Mouse (Mus musculus) liver, adult (tissue): ENCODE measurements around the gene Aqp6.

ENCODE experiments used
- GATA4 ChIP-seq: IDR thresholded peaks from 2 replicates; pipeline ENCODE4 v1.6.1; 2014; ENCODE audit warnings: mild to moderate bottlenecking, low read length; ENCODE audit not compliant: insufficient replicate concordance

Gene Aqp6

DNA sequence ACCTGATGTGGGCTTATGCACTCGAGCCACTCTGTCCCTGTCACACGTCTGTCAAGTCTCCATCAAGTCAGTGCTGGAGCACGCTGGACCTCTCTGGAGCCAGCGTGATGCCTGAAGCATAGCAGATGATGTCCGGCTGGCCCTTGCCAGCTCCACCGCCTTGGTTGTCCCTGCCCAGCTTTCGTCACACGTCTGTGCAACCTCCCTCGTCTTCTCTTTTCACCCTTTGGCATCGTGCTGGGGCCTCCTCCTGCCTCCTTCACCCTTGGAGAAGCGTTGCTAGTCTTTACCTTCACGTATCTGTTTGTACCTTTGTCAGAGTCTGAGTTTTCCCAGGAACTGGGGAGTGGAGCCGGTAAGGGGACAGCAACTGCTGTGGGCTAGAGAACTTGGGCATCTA, 13.1 kb downstream of the Aqp6 start:
- TF ChIP-seq GATA4 = no peak

DNA sequence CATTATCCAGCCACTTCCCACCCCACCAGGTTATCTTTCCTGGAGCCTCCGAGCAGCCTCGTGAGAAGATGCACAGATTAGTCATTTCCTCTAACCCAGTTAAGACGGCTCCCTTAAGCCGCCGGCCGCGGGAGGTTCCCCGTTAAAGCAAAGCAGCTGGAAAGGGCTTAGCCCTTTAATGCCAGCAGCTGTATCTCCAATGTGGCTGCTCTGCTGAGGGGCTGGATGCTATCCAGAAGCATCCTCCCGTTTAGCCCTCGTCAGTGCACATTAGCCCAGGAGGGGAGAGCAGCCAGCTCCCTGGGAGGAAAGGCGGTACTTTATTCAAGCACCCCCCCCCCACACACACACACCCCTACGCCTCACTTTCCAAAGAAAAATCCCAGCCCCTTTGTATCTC, 13.6 kb downstream of the Aqp6 start:
- no peak for TF ChIP-seq GATA4

DNA sequence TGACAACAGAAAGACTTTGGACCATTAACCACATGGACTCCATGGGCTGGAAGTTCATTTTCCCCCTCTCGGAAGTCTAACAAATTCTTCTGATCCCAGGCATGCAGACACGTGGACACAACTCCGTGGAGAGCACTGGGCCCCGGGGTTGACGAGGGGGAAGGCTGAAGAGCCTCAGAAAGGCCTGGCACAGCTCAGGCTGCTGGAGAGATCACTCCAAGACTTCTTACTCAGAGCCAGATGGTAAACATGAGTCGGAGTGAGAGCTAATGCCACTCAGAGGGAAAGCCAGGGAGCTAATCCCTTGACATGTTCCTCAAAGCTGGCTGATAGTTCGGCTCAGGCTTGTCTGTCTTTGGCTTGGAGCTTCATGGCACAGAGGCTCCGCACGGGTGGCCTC, 14.0 kb downstream of the Aqp6 start:
- TF ChIP-seq GATA4 = no peak

DNA sequence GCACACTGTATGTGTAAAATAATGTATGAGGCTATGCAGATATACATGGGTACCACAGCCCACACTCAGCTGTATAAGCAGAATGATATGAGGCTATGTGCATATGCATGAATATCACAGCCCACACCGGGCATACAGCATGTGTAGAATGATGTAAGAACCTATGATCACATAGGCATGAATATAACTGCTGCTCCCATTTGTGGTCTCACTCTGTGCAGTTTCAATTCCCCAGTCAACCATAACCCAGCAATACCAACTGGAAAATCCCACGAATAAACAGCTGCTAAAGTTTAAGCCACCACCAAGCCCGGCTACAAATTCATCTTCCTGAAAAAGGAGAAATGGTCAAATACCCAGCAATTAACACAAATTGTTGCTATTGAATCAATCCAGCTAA, 17.4 kb downstream of the Aqp6 start:
- TF ChIP-seq GATA4 = no peak

DNA sequence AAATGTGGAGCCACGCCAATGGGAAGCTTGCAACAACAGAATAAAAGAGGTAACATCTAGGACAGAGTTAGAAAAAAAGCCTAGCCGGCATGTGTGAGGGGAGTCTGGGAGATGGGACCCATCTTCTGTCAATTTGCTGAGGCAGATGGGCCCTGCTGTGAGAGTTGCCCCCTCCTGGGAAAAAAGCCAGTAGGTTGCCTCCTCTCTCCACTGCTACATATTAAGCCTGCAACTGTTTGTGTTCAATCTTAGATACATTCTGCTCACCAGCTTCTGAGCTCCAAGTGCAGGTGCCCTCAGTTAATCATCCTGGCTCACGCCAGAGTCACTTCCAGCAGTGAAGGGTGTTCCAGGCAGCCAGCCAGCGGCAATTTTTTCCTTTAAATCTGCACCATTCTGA, 18.6 kb downstream of the Aqp6 start:
- no peak for TF ChIP-seq GATA4

DNA sequence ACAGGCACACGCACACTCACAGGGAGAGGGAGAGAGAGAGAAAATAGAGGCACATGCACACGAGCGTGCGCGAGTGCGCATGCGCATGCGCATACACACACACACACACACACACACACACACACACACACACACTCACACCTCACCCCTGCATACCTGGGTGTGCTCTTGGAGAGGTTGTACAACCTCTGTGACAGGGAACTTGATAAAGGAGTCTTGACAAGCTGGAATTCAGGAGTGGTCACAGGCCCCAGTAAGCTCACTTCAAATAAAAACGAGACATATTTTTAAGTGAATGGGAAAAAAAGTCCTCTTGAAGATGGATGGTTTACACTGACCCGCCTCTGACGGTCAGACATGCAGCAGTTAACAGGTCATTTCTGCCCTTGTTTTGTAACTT, 20.9 kb downstream of the Aqp6 start:
- TF ChIP-seq GATA4 = no peak

DNA sequence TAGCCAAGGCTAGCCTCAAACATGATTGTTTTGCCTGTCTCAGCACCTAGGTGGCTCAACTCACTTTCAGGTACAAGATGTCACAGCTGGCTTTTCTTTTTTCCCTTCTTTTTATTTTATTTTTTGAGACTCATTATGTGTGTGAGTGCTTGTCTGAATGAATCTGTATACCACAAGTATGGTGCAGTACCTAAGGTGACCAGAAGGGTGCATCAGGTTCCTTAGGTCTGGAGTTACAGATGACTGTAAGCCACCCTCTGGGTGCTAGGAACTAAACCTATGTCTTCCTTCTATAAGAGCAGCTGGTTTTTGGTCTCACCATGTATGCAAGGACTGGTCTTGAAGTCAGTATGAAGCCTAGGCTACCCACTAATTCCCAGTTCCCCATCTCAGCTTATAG, 30.4 kb downstream of the Aqp6 start:
- TF ChIP-seq GATA4 = no peak

DNA sequence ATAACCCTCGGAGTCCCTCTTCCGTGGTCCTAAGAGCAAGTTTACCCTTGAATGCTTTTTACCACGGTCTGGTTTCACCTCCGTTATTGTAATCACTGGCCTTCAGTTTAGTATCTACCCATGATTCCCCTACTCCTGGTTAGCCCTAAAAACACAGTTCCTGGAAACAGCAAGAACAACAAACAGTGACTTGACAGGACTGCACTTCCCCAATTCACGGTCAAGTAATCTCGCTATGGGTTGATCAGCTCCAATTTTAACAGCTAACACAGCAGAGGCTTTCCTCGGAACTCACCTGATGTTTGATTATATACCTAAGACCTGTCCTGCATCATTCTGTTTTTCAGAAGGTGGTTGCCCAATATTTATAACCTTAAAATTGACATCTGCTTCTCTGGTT, 33.5 kb downstream of the Aqp6 start:
- no peak for TF ChIP-seq GATA4

DNA sequence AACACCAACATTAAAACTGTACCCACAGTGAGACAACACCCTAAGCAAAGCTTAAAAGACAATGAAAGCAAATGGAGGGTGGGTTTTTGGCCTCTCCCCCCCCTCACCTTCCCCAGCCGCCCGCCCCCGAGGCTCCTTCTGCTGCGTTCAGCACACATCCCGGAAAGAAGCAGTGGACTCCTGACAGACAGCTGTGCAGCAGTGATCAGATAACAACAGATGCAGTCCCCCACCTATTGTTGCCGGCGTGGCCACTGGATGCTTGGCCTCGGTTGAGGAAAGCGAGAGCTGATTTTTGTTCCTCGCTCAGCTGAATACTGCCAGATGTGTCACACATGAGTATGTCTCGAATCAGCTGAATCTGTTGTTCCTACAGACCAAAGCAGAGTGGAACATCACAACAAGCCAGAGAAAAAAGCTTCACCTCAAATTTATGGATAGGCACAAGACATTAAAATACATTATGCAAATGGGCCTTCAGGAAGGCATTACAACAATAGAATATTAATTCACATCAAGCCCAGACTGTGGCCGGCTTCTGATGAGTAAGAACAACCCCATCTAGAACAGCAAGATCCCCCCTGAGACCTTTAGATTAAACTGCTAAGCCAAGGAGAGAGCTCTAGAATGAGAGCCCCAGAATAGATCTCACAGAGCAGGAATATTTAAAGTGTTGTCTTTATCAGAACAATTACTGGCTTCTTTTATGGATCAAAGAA, 36.4 kb downstream of the Aqp6 start:
- no peak for TF ChIP-seq GATA4

DNA sequence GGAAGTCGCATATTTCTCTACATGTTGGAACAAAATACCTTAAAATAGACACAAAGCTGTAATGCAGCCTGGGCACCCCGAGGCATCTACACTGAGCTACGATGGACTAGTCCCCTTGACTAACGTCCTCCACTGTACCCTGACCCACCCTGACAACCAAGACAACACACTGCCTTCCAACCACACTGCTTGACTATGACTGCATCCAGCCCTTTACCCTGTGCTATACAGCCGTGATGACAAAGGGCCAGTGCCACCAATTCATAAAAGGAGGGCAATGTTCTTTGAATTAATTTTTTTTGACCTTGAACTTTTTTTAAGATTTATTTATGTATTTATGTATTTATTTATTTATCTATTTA, 36.9 kb downstream of the Aqp6 start:
- TF ChIP-seq GATA4 = no peak

DNA sequence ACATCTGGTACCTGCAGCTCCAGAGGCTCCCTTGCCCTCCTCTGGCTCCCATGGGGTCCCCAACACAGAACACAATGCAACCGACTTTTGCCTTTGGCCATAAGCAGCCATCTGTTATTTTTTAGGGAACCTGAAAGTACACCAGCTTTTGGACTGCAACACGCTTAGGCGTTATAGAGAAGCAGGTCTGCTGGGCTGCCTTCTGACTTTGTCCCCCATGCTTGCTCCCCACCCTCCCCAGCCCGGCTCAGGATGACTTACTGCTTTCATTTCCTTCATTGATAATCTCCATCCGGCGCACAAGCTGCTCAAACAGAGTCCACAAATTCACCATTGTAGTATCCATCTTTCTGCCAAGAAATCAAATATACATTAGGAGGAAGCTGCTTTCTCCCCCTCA, 41.4 kb downstream of the Aqp6 start:
- TF ChIP-seq GATA4 = no peak

DNA sequence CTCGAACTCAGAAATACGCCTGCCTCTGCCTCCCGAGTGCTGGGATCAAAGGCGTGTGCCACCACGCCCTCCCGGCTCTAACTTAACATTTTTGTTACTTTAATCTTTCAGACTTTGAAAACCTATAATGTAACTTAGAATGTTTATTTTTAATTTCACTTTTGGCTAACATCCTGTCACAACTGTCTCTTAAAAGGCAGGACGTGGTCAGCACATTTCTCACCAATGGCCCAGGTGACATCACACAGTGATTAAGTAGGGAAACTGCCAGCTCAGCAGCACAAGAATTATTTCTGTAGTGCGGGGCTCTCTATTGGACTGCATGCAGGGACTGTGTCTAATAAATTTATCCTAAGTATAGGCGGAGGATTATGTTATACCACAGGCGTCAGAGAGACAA, 42.6 kb downstream of the Aqp6 start:
- no peak for TF ChIP-seq GATA4

DNA sequence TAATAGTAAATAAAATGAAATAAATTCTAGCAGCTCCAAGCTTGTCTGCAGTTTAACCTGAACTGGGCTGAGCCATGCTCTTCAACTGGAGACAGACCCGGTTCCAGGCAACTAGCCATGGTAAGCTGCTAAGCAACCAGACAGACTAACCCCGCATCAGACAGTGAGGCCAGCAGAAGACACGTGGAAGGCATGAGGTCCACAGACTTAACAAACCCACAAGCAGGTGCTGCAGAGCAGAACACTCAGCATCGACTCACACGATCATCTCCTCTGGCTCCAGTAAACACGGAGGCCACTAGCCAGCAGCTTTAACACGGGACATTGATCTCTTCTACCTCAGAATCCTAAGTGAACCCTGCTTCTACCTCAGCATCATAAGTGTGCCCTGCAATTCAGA, 43.6 kb downstream of the Aqp6 start:
- no peak for TF ChIP-seq GATA4

DNA sequence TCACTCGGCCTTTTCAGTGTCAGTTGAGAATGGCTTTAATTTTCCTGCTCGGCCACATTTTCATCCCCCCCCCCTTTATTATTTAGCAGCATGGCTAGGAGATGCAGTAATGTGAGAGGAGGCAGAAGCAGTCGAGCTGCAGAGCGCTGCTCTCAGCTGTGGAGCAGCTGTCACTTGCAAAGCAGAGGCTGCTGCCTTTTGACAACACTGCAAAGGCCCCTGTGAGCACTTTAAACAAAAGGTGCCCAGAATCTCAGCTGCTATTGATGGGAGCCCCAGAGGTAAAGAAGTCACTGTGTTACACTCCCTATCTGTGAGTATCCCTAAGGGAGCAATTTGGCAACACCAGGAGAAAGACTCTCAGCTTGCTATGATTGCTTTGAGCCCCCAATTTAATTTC, 47.1 kb downstream of the Aqp6 start:
- TF ChIP-seq GATA4 = no peak

DNA sequence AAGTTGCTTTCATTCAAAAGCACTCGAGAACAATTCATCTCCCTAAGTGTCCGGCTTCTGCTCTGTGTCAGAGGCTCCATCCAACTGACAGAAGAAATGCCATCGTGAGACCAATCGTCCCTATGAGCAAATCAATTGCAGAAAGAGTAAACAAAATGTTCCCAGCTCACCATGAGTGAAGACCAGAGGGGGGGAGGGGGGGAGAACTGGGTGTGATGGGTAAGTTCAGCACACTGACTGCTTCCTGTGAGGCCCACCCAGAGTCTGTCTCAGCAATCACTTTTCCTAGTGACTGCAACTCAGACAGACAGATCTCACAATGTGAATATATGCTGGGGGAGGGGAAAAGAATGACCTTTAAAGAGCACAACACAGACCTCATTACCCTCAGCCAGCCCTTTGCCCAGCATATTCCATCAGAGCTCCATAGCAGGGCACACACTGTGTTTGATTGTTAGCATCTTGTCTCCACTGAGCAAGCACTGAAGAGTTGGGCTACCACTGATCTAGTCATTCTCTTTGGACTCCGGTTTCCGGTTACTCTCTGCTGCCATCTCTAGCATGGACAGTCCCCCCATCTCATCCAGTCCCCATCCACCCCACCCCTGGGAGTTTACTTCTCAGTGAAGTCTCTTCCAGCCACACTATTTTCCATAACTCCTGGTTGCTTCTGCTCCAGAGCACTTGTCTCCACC, 48.0 kb downstream of the Aqp6 start:
- no peak for TF ChIP-seq GATA4

DNA sequence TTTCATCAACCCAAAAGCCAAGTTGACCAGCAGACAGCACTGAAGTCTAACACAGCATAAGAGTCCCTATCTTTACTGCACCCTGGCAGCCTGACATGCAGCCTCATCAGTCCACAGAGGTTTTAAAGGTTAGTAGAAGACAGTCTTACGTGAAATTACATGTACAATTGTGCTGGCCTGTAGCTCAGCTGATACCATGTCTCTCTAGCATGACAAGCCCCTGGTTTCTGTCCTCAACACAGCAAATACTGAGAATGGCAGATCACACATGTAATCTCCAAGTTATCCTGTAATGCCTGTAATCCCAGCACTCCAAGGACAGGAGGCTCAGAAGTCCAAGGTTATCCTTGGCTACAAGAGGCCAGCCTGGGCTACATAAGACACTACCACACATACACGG, 49.1 kb downstream of the Aqp6 start:
- TF ChIP-seq GATA4 = no peak

DNA sequence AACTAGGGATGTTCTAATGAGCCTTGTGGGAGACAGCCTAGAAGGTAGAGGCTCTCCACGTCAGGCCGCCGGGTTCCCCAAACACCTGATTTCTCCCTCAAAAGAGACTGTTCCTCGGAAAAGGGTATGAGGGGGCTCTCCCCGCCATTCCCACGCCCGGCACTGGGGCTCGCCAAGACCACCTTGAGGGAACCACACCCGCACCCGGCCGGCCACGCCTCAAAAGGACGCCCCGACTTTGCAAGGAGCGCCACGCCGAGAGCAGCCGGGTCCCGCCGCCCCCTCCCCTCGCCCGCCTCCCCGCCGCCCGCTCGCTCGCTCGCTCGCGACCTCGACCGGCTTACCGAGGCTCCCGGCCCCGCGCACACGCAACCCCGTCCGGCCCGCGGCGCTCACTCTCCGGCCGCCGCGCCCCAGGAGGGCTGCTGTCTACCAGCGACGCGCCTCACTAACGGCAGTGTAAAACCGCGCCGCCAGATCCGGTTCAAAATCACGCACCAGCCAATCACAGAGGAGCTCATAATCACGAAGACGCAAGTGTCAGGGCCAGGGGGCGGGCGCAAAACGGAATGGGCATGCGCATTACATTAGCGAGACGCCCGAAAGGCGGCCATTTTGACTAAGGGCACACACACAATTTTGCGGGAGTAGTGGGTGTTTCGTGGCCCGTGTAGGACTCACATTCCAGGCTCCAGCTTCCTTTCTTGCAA, 50.1 kb downstream of the Aqp6 start, which contains the start of gene Racgap1:
TSS of gene Racgap1 (minus strand) at position 494 of the 710 bp plus-strand sequence.
- TF ChIP-seq GATA4 = peak; percentile 89; the same call in 1 of the 2 replicates
